Mouse (Mus musculus): ENCODE results near the gene Mab21l2. TPM values are rescaled to one million over a fixed set of nuclear protein-coding genes. Genes with fewer than 3 reads are reported as not detected.
A peak's percentile ranks its signal among the peaks of the same experiment; 100 is the strongest.

Gene Mab21l2
- polyA plus RNA-seq, 1 experiment from 2014 or later: 1.5 TPM

DNA sequence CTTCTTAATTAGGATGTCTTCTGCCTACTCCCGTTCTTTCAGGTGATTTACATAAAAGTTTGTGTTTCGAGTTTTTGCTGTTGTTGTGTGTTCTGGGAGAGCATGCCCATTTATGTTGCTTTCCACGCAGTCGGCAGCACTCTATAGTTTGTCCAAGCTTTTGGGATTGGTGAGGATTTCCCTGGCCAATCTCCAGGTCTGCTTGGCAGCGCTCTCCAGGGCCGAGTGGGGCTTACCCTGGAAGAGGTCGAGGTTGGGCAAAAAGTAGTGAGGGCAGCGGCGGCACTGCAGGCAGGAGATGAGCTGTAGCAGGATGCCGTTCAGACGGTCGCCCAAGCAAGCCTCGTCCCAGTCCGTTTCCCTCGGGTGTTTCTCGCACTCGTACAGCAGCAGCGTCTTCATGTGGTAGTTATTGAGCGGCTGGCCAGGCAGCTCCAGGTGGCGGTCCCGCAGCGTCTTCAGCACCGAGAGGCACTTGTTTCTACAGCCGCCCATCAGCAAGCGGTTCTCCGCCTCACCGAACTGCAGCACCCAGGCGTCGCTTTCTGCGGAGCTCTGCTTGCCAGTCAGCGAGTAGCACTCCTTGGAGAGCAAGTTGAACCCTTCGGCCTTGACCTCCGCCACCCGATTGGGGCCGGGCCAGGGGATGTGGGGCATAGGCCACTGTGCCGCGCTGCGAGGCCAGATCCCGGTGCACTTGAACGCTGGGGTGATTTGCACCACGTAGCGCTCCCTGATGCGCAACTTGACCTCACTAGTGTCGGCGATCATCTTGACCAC is 1.8 kb downstream of the Mab21l2 start:
- H3K4me2 ChIP-seq (ENCODE audit: low read length): peak overlapping the region; percentile 95
- under 1% methylated on average over 45 of the region's 45 CpGs for WGBS
- peak overlapping the region; percentile 69 for H3K9ac ChIP-seq (ENCODE audit: low read length)
- peaks cover 29% of the 10 kb centered on the region for H3K27me3 ChIP-seq (ENCODE audit: control insufficient read depth, insufficient read depth, low read length)
- H3K9me3 ChIP-seq (ENCODE audit: control insufficient read depth, low read length): no peaks in the 10 kb centered on the region
- peak overlapping the region; percentile 34 to 36; a peak in 1 of 4 replicates for H3K27ac ChIP-seq (replicated peaks in 1 of 2; ENCODE audit: control insufficient read depth in 1 of 2, insufficient read depth in 1 of 2, low read depth in 2 of 2, low read length in 2 of 2)
- no peaks in the 10 kb centered on the region for H3K36me3 ChIP-seq (ENCODE audit: control insufficient read depth, insufficient read depth, low read length)
- peaks cover 5 to 25% of the 10 kb centered on the region in 2 experiments for H3K4me1 ChIP-seq (ENCODE audit: control insufficient read depth in 2 of 2, insufficient read depth in 2 of 2, low read length in 2 of 2)
- H3K4me3 ChIP-seq (ENCODE audit: control insufficient read depth in 1 of 2, insufficient read depth in 1 of 2, low read depth in 1 of 2, low read length in 2 of 2): peak overlapping the region; percentile 53 to 55
- no peak for ATAC-seq (ENCODE audit: insufficient number of reproducible peaks, insufficient read depth, low FRiP score, low read depth)

DNA sequence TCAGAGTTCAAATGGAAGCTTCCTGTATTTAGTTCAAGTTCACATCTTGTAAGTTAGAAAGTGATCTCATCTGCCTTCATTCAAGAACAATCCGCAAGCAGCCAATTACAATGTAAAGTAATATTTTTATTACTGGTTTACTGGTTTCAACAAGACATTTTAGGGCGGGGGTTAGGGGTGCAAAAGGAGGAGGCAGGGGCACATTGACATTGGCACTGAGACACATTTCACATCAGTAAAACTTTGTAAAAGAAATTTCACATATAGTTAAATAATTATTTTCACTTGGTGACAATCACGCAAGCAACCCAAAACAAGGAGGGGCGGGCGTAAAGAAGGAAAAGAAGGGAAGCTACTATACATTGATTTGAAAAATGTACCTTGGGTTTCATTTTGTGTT is 2.5 kb downstream of the Mab21l2 start:
- WGBS: 31% methylated on average over 5 of the region's 5 CpGs
- Histone ChIP-seq H3K4me3 (ENCODE audit: control insufficient read depth in 1 of 2, insufficient read depth in 1 of 2, low read depth in 1 of 2, low read length in 2 of 2) (peak overlapping the region; percentile 53 to 55; a peak in 3 of 4 replicates), H3K27me3 (ENCODE audit: control insufficient read depth, insufficient read depth, low read length) (peaks cover 22% of the 10 kb centered on the region), H3K9ac (ENCODE audit: low read length) (peak overlapping the region; percentile 69; the same call in 1 of the 2 replicates), H3K9me3 (ENCODE audit: control insufficient read depth, low read length) (no peaks in the 10 kb centered on the region), H3K27ac (replicated peaks in 1 of 2; ENCODE audit: control insufficient read depth in 1 of 2, insufficient read depth in 1 of 2, low read depth in 2 of 2, low read length in 2 of 2) (no peak overlapping the region), H3K4me2 (ENCODE audit: low read length) (peak overlapping the region; percentile 95), H3K36me3 (ENCODE audit: control insufficient read depth, insufficient read depth, low read length) (no peaks in the 10 kb centered on the region), H3K4me1 (ENCODE audit: control insufficient read depth in 2 of 2, insufficient read depth in 2 of 2, low read length in 2 of 2) (peaks cover 5 to 25% of the 10 kb centered on the region in 2 experiments)
- no peak for ATAC-seq (ENCODE audit: insufficient number of reproducible peaks, insufficient read depth, low FRiP score, low read depth)

DNA sequence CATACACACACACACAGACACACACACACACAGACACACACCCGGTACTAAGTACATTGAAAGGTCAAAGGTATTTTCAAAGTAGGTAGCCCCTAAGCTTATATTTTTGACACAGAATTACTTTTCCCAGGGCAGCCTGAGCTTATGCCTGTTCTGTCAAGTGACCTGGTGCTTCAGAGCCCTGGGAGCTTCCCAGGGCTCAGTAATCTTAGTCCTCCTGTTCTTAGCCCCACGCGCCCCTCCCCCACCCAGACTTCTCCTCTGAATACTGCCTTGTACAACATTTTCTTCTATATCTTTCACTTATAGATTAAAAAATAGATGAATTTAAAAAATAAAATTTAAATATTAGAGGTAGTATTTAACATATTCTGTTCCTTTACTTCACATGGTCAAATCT is 3.6 kb downstream of the Mab21l2 start:
- Histone ChIP-seq H3K9me3 (ENCODE audit: control insufficient read depth, low read length) (no peaks in the 10 kb centered on the region), H3K4me2 (ENCODE audit: low read length) (peak overlapping the region; percentile 16; the same call in 1 of the 2 replicates), H3K36me3 (ENCODE audit: control insufficient read depth, insufficient read depth, low read length) (no peaks in the 10 kb centered on the region), H3K27ac (replicated peaks in 1 of 2; ENCODE audit: control insufficient read depth in 1 of 2, insufficient read depth in 1 of 2, low read depth in 2 of 2, low read length in 2 of 2) (no peak overlapping the region), H3K4me3 (ENCODE audit: control insufficient read depth in 1 of 2, insufficient read depth in 1 of 2, low read depth in 1 of 2, low read length in 2 of 2) (peak overlapping the region in 1 of 2 experiments; percentile 17; a peak in 1 of 4 replicates), H3K9ac (ENCODE audit: low read length) (no peak overlapping the region), H3K4me1 (ENCODE audit: control insufficient read depth in 2 of 2, insufficient read depth in 2 of 2, low read length in 2 of 2) (peaks cover 2 to 21% of the 10 kb centered on the region in 2 experiments), H3K27me3 (ENCODE audit: control insufficient read depth, insufficient read depth, low read length) (peaks cover 12% of the 10 kb centered on the region)
- ATAC-seq (ENCODE audit: insufficient number of reproducible peaks, insufficient read depth, low FRiP score, low read depth): no peak
- 39% methylated on average over 3 of the region's 3 CpGs for WGBS

DNA sequence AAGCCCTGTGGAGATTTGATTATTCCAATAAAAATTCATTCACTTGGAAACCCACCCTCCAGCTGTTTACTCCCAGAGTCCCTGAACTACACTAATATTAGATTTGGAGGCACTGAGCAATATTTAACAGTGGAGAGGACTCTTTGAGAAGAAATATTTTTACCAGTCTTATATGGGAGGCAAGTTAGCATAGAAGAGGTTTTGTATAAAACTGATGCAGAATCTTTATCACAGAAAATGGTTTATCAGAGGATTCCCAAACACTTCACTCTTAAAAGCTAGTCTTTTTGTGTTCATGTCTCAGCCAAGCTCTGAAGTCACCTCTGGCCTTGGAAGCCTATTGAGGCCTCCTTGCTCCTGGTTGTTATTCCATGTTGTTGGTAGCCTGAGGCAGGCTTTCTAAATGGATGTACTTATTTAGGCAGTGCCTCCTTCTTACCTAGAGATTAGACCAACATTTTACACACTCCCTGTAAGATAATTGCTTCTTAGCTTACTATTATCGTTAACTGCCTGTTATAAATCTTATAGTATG is 6.5 kb downstream of the Mab21l2 start:
- Histone ChIP-seq H3K9ac (ENCODE audit: low read length) (no peak overlapping the region), H3K27me3 (ENCODE audit: control insufficient read depth, insufficient read depth, low read length) (0 out of 2 replicates have a peak, but pooled peaks cover 3% of the 10 kb centered on the region), H3K36me3 (ENCODE audit: control insufficient read depth, insufficient read depth, low read length) (no peaks in the 10 kb centered on the region), H3K4me2 (ENCODE audit: low read length) (no peak overlapping the region), H3K4me1 (ENCODE audit: control insufficient read depth in 2 of 2, insufficient read depth in 2 of 2, low read length in 2 of 2) (peaks cover 0 to 15% of the 10 kb centered on the region in 2 experiments; a peak in 3 of 4 replicates), H3K9me3 (ENCODE audit: control insufficient read depth, low read length) (no peaks in the 10 kb centered on the region), H3K27ac (replicated peaks in 1 of 2; ENCODE audit: control insufficient read depth in 1 of 2, insufficient read depth in 1 of 2, low read depth in 2 of 2, low read length in 2 of 2) (no peak overlapping the region), H3K4me3 (ENCODE audit: control insufficient read depth in 1 of 2, insufficient read depth in 1 of 2, low read depth in 1 of 2, low read length in 2 of 2) (no peak overlapping the region)
- 81% methylated on average over 1 of the region's 1 CpGs for WGBS
- no peak for ATAC-seq (ENCODE audit: insufficient number of reproducible peaks, insufficient read depth, low FRiP score, low read depth)

DNA sequence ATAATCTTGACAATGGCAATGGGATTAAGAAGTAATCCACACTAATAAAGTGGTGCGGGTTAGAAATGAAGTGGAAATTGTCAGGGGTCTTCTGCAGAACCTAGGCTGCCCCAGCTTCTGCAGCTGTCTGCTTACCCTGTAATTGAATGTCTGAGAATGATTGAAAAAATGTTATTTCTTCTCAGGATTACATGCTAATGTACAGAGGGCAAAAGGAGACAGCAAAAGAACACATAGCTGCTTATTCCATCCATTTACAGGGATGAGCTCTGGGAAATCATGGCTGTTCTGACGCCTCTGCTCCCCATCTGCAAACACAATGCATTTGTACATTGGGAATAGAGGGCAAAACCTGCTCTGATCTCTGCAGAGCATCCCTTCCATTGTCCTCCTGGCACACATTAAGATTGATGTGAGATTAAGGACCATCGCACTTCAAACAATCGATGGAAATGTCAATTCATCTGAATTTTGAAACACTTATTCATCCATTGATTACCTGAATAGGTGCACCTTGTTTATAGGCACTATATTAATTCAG is 7.3 kb downstream of the Mab21l2 start:
- Histone ChIP-seq H3K36me3 (ENCODE audit: control insufficient read depth, insufficient read depth, low read length) (no peaks in the 10 kb centered on the region), H3K27ac (replicated peaks in 1 of 2; ENCODE audit: control insufficient read depth in 1 of 2, insufficient read depth in 1 of 2, low read depth in 2 of 2, low read length in 2 of 2) (no peak overlapping the region), H3K4me1 (ENCODE audit: control insufficient read depth in 2 of 2, insufficient read depth in 2 of 2, low read length in 2 of 2) (peaks cover 0 to 7% of the 10 kb centered on the region in 2 experiments; a peak in 1 of 4 replicates), H3K27me3 (ENCODE audit: control insufficient read depth, insufficient read depth, low read length) (0 out of 2 replicates have a peak, but pooled peaks cover 3% of the 10 kb centered on the region), H3K4me2 (ENCODE audit: low read length) (no peak overlapping the region), H3K9ac (ENCODE audit: low read length) (no peak overlapping the region), H3K4me3 (ENCODE audit: control insufficient read depth in 1 of 2, insufficient read depth in 1 of 2, low read depth in 1 of 2, low read length in 2 of 2) (no peak overlapping the region), H3K9me3 (ENCODE audit: control insufficient read depth, low read length) (no peaks in the 10 kb centered on the region)
- ATAC-seq (ENCODE audit: insufficient number of reproducible peaks, insufficient read depth, low FRiP score, low read depth): no peak
- 85% methylated on average over 4 of the region's 4 CpGs for WGBS

DNA sequence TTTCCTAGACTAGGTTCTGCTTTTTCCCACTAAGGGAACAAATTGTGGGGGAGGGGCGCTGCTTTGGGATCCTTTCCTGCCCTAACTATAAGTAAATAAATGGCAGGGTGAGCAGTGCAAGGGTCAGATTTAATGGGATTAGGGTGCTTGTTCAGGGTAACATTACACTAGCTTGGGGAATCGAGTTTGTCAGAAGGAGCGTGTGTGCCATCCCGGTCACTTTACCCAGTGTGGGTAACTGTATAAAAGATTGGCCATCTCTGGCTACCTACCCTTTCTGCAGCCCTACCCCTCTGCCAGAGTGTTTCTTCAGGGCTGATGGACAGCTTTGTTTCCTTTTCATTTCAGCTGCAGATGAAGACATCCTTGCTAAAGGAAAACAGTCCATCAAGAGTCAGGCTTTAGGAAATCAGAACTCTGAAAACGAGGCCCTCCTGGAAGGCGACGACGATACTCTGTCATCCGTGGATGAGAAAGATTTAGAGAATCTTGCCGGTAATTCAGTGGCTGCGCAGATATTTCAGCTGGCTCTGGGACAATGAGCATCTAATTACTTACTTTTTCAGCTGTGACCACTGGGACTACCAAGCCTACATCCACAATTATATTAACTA is 8.8 kb downstream of the Mab21l2 start:
- WGBS: 57% methylated on average over 11 of the region's 11 CpGs
- Histone ChIP-seq H3K9me3 (ENCODE audit: control insufficient read depth, low read length) (no peaks in the 10 kb centered on the region), H3K4me1 (ENCODE audit: control insufficient read depth in 2 of 2, insufficient read depth in 2 of 2, low read length in 2 of 2) (peaks cover 0 to 6% of the 10 kb centered on the region in 2 experiments; a peak in 1 of 4 replicates), H3K4me3 (ENCODE audit: control insufficient read depth in 1 of 2, insufficient read depth in 1 of 2, low read depth in 1 of 2, low read length in 2 of 2) (no peak overlapping the region), H3K27me3 (ENCODE audit: control insufficient read depth, insufficient read depth, low read length) (0 out of 2 replicates have a peak, but pooled peaks cover 1% of the 10 kb centered on the region), H3K4me2 (ENCODE audit: low read length) (no peak overlapping the region), H3K9ac (ENCODE audit: low read length) (no peak overlapping the region), H3K27ac (replicated peaks in 1 of 2; ENCODE audit: control insufficient read depth in 1 of 2, insufficient read depth in 1 of 2, low read depth in 2 of 2, low read length in 2 of 2) (no peak overlapping the region), H3K36me3 (ENCODE audit: control insufficient read depth, insufficient read depth, low read length) (no peaks in the 10 kb centered on the region)
- no peak for ATAC-seq (ENCODE audit: insufficient number of reproducible peaks, insufficient read depth, low FRiP score, low read depth)

Measured in heart, embryonic 14.5 days (tissue).